Mouse (Mus musculus): ENCODE measurements around the gene Abca5.
"Not testable (repeated sequence)": the region's sequence is repeated elsewhere in the genome, so short reads cannot be mapped to it uniquely, and the experiment has no call there.

Abca5 gene

DNA sequence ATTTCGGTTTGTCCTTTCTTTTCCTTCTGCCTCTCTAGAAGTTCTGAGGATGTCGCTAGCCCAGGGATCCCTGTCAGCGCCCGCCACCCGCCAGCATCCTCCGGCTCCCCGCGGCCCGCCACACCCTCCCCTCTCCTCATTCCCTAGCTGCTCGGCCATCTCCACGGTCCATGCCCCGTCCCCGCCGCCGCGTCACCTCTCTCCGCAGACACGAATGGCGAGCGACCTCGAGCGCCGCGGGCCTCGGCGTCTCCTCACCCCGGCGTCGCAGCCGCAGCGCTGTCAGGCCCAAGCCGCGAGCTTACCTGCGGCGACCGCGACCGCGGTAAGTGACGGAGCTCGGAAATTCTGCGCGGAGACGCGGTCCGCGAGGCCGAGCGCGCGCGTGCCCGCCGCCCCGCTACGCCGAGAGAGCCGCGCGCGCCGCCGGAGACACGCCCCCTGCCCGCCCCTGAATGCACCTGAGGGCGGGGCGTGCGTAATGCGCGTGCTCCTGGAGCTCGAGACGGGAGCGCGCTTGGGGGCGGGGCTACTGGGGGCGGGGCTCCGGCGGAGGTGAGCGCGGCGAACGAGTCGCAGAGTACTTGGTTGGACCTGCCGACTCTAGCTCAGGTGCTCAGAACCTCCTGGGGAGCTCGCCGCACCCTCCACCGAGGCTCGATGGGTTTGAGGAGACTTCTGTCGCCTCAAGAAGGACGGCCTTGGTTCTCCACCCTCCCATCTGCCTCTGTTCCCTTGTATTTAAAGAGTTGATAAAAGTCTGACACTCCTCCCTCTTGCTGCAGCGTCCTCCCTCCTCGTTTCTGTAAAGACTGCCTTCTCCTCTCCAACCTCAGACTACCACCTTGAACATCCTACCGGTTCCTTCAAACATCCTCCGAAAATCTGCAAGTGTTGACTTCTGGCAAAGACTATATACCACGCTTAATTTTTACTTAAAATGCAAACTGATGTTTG is at the start of gene Abca5:
Gene Abca5 (minus strand): TSS at position 428 of the 957 bp plus-strand sequence.
- DNase-seq = peak; percentile 95 to 96

DNA sequence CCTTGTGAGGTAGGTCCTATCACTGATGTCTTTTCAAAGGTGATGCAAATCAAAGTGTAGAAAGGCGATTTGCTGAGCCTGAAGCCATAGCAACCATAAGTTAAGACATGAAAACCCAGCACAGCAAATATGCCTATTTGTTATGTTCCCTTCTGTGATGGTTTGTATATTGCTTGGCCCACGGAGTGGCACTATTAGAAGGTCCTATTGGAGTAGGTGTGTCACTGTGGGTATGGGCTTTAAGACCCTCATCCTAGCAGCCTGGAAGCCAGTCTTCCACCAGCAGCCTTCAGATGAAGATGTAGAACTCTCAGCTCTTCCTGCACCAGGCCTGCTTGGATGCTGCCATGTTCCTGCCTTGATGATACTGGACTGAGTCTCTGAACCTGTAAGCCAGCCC is 48.0 kb upstream of the Abca5 start:
- no peak for DNase-seq

DNA sequence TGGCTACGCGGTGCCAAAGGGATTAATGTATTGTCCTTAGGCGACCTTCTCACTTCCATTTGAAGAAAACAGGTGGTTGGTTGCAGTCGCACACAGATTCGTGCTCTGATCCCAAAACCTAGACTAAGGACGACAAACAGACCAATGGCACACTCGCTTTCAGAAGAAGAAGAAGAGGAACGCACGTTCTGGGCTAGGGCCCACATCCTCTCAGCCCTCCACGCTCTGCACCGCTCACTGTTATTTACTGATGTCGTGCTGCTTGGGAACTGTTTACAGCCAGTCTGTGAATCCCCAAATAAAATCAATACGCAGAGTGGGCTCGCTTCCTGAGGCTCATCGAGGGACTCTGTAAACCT is 42.8 kb upstream of the Abca5 start:
- no peak for DNase-seq

DNA sequence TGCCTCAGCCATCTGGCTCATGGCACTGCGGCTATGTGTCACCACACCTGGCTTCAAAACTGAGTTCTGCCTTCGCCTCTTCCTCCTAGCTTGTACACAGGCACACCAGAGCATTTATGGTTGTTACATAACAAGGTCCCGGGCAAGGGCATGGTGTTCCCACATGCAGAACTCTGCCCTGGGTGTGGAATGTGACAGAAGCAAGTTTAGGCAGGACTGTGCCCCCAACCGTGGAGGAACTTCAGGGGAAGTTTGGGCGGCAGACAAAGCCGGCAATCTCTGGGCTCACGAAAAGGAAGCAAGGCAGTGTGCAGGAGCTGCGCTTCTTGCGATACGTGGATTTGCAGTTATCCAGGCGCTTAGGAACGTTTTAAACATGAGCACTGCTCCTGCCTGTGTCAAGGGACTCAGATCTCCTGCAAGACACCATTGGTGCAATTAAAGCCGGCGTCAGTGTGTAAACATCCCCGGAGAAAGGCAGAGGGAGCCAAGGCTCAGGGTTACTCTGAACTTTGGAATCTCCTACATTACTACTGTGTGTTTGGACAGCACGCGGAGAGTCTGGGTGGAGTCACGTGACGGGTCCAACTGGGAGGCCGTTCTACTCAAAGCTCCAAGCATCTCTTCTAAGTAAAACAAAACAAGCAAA is 42.3 kb upstream of the Abca5 start:
- DNase-seq = peak; percentile 90 to 95

DNA sequence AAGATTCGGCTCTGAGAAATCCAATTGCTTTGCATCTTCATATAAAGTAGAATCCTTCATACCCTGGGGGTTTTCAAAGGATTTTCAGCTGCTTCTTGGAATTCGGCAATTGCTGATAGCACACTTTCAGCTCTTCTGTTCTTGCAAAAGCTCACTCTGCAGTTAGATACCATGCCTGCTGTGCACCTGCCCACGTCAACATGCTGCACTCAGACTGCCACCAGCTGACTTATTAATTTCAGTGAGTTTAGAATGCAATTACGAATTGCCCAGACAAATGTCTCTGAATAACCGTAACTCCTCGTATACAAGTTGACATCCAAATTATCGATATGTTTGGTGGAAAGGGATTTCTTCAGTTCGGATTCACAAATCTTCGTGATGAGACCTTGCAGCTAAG is 36.5 kb upstream of the Abca5 start:
- no peak for DNase-seq

DNA sequence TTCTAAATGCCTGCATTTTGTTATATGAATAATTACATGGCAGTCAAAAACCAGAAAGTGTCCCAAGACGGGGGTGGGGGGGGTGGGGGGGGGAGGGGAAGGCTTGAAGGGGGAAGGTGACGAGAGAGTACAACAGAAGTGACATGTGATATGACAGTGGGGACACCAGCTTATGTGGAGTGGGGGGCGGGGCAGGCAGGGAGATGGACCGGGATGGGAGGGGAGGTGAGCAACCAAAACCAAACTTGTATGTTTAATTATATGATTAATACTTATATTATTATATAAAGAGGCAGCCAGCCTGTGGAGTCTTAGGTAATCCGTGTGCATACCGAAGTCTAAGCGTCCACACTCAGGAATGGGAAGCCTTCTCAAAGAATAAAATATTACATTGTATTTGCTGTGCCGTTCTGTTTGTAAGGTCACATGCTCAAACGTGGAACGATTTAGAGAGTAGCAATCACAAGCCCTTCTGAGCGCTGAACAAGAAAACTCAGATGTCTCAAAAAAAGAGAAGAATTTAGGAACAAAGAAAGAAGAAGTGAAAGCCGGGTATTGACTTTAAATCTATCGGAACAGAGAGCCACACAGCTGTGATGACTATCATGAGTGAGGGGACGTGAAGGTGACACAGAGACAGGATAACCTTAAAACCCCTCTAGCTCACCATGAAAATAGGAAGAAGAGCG is 34.9 kb upstream of the Abca5 start:
- DNase-seq = no peak

DNA sequence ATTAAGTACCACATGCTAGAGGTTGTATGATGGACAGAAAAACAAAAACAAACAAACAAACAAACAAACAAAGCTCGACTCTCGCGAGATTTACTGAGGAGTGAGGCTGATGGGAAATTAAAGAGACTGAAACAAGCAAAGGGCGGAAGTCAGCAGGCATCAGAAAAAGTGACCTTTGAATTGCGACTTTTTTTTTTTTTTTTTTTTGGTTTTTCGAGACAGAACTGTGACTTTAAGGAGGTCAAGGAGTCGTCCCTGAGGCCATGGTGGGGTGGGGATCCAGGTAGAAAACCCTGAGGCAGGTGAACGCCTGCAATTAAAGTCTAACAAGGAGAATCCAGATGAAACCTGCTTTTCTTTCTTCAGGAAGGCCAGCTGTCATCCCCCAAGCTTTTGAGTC is 34.3 kb upstream of the Abca5 start:
- no peak for DNase-seq

DNA sequence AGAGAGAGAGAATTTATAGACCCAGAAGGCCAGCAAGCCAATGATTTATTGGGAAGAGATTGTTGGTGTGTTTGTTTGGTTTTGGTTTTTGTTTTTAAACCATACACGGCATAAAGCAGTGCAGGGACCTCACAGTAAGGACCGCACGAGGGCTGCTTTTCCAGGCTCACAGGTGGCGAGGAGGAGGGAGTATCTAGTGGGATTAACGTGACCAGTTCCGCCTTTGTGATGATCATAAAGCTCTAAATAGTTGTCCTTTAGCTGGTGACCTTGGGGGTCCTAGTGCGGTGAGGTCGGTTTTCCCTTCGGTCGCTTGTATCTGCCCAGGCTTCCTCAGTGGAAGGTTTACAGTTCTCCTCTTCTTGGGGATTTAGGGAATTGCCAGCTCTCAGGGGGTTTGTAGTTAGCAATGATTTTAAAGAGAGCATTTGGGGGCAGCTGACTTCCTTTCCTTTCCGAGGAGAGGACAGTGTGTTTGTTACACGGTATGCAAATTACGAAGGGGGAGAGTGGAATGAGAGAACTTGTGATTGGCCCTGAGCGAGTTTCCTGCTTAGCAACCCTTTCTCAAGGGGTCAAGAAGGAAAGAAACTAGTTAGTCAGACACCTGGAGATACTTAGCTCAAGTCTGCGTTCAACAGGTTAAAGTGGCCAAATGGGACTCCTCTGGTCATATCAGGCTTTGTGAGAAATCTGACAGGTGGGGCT is 31.9 kb upstream of the Abca5 start:
- peak; percentile 29 to 72 for DNase-seq

DNA sequence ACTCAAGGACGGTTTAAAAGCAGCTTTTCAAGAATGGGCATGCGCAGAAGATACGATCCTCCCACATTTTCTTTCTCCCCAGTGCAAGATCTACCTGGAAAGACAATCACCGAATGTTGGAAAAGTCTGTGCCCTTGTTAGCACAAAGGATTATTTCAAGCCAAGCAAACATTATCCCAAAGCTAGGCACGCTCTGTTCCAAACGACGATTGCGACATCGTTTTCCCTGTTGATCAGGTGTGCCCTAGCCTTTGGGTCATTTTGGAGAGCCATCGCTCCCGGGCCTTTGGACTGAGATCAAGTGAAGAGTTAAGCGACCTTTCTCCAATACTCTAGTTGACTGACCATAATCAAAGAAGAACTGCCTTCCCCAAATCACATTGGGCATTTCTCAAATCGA is 30.1 kb upstream of the Abca5 start:
- DNase-seq = peak in 1 of 2 experiments; percentile 39

DNA sequence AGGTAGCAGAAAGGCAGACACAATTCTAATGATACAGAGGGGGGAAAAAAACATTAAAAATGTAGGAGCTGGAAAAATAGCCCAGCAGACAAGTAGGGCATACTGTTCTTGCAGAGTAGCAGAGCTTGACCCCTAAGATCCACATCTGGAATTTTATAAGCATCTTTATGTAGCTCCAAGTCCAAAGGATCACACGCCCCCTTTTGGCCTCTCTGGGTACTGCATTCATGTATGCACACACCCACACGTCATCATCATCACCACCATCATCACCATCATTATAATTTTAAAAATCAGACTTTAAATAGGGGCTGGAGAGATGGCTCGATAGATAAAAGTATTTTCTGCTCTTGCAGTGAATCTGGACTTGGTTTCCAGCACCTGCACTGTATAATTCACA is 29.4 kb upstream of the Abca5 start:
- DNase-seq = peak in 1 of 2 experiments; percentile 12

DNA sequence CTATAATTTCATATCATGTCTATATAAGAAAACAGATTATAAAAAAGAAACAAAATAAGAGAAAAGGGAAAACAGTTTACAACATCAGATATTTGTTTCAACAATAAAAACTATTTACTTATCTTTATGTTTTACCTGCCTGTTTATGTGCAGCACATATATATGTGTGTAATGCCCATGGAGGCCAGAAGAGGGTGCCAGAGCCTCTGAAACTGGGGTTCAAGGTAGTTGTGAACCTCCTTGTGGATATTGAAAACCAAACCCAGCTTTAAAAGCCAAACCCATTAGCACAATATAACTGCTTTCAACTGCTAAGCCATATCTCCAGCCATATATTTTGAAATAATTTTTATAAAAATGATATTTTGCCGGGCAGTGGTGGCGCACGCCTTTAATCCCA is 27.5 kb upstream of the Abca5 start:
- peak; percentile 67 to 84 for DNase-seq

DNA sequence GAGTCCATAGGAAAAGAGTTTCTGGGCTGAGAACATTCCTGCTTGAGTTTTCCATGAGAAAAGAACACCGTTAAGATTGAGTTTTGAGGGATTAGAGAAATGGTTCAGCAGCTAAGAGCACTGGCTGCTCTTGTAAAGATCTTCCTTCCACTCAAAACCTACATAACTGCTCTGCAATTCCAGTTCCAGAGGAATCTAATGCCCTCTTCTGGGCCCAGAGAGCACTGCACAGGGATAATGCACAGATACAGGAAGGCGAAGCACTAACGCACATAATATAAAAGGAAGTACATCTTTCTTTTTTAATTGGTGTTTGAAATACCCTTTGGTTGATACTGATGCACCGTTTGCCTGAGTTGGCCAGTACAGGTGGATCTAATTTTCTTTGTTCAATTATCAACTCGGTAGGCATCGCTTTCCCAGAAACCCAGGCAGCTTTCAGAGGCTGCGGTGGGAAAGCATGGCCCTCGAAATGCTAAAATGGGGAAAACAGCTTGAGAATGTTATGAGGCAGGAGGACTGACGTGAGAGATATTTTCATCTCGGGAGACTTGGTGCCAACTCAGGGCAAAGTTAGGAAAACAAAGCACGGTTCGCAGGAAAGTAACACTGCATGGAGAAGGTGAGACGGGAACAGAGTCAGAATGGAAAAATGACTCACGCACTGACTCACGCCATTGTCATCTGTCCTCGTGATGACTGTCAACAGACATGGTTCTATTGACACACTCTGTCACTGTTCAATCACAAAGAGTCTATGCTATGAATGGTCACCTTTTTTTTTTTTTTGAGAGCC is 20.4 kb upstream of the Abca5 start:
- DNase-seq = peak in 1 of 2 experiments; percentile 64

DNA sequence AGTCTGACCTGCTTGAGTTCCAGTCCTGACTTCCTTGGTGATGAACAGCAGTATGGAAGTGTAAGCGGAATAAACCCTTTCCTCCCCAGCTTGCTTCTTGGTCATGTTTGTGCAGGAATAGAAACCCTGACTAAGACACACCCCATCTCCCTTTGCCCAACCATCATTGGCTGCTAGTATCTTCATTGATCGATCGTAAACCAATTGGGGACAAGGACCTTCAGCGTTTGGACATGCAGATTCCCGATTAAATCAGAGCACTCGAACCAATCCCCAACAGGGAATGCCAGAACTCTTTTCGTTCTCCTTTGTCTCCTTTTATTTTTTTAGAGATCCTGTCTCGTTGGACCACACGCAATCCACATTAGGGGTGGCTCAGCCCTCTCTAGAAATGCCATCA is 17.6 kb upstream of the Abca5 start:
- DNase-seq = not testable (repeated sequence)

DNA sequence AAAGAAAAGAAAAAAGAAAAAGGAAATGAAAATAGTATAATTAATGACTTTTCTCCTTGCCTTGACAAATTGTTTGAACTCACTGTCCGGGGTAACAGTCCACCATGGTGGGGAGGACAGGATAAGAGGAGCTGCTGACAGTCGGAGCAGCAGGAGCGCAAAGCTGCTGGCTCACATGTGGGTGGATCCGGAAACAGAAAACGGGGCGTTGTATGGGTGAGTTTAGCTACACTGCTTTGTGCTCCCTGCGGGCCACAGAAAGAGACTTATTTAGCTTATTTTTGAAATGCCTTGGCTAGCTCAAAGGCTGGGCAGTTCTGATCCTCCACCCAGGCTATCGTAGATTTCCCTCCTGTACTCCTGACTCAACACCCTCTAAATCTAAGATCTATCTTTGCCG is 16.7 kb upstream of the Abca5 start:
- DNase-seq = no peak

DNA sequence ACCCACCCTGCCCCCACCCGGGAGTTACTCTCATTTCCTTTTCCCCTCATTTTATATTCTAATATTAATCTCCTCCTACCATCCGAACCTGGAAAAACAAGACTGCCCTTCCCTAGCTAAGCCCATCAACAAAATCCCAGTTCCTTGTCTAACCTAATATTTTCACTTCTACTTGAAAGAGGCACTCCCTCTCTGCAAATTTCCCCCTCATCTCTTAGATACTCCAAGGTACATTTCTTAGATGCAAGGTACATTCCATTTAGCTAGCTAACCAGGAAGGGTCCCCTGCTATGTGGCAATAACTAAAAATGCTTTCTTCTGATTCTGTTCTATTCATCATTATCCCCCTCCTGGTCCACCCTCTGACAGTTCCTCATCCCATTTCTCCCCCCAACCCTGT is 10.7 kb upstream of the Abca5 start:
- DNase-seq = no peak

DNA sequence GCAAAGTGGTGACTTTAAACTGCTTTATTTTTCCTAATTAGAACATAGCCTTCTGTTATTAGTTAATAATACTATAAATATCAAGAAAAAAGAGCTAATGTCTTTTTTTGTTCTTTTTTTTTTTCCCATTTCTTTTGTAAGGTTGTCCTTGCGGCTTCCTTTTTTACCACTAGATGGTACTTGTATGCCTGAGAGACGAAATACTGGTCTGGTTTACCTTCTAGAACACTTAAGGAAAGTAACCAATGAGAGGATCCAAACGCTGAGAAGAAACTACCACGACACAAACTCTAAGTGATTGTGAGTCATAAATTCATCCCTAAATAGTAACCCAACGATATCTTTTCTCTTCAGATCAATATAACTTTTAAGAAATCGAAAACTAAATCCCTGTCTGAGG is 10.3 kb upstream of the Abca5 start:
- DNase-seq = no peak

DNA sequence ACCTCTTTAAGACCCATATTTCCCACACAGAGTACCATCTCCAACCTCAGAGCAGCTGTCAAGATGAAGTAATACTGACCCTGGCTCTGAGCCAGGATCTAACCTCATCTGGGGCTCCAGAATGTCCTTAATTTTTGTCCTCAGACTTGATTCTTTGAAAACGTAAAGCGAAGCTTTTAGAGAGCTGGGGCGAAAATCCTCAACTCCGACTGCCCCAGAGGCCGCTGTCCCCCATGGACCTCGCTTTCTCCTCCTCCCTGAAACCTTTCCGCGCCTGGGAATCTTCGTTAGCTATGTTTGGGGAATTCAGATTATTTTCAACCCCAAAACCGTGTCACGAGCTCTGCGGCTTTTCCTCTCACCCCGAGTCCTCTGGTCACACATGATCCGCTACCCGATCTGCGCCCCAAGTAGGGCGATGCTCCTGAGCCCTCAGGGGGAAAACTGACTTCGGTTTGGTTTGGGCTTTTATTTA is 665 bp downstream of the Abca5 start:
- DNase-seq = peak in 1 of 2 experiments; percentile 32

DNA sequence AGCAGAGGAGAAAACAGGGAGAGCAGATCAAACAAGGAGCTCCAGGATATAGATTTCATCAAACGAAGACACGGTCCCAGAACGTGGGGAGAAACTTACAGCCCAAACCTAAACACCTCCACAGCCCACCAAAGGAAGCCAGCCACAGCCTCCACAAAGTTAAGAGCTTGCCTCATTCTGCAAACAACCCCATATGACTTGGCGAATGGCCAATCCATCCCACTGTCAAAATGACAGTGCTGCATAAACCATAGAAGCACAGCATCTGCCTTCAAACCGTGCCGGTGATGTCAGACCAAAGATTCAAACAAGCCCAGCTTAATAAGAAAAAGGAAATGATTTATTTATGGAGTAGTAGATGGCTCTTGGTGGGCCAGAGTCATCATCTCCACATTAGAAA is 7.4 kb downstream of the Abca5 start:
- no peak for DNase-seq

DNA sequence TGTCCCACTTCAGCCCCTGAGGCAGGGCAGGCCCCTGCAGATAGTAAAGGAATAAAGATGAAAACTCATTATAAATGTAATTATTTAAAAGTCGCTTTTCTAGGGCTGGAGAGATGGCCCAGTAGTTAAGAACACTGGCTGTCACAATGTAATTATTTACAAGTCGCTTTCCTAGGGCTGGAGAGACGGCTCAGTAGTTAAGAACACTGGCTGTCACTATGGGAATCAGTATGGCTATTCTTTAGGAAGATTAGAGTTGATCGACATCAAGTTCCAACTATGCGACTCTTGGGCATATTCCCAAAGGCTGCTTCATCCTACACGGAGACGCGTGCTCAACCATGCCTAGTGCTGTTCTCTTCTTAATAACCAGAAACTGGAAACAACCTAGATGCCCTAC is 15.2 kb downstream of the Abca5 start:
- no peak for DNase-seq

DNA sequence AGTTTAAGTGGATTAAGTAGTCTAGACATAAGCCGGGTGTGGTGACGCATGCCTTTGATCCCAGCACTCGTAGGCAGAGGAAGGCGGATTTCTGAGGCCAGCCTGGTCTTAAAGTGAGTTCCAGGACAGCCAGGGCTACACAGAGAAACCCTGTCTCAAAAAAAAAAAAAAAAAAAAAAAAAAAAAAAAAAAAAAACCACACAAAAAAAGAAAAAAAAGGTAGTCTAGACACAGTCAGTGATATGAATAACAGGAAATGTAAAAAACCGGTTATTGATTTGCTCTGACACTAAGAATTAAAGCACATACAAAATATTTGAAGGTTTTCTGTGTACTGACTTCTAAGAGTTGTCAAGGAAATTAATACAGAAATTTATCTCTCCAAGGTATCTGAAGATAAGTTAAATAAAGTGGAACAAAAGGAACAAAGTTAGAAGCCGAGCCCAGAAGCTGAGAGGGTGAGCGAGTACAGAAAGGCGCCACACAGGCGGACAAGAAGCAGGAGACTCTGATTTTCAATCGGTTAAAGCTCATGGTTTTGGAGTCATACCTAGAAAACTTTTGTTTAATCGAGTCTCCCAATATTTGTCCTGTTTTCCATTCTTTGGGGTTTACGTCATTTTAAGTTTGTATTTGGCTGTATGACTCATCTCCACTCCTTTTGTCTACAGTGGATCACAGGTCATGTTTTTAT is 30.9 kb downstream of the Abca5 start:
- no peak for DNase-seq

DNA sequence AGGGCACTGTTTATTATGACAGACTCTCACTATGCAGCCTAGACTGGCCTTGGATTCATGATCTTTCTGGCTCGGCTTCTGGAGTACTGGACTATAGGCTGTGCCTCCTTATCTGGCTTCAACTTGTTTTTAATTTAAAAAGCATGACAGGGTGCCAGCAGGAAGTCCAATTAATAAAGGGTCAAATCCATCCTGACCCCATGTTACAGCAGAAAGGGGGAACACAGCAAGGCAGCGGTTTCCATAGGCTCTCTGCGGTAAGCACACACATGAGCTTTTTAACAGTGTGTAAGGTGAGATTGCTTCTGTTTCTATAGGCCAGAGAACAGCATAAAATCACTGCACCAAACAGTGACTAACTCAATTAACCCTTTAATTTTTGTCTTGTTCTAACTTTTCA is 34.1 kb downstream of the Abca5 start:
- no peak for DNase-seq

All from kidney, postnatal 25 days (tissue).